Mouse (Mus musculus): Measurements from ENCODE around the gene Cep85l. TPM values are rescaled to one million over a fixed set of nuclear protein-coding genes. Genes with fewer than 3 reads are reported as not detected.

Gene Cep85l
- polyA plus RNA-seq, 1 experiment from 2014 or later, result 5.4 TPM

DNA sequence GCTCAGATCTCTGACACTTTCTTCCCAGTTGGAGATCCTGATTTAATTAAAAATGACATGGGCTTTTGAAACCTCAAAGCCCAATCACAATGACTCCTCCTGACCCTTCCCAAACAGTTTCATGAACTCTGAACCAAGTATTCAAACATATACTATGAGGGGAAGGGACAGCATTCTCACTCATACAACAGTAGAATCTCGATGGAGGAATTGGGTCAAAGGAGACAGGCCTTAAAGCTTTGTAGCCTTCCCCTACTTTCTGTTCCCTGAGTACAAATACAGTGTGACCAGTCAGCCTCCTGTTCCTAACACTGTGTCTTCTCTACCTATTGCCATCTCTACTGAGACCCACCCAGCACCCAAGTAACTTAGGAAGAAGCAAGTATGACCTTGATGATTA lies 117.7 kb downstream of the Cep85l start:
- Histone ChIP-seq H3K9ac (replicated peaks) (no peak overlapping the region), H3K4me1 (ENCODE audit: insufficient read depth) (no peaks in the 10 kb centered on the region), H3K9me3 (ENCODE audit: low read length) (no peaks in the 10 kb centered on the region), H3K27me3 (ENCODE audit: insufficient read depth, low read length) (no peaks in the 10 kb centered on the region), H3K27ac (ENCODE audit: low read depth) (no peak overlapping the region), H3K4me2 (ENCODE audit: low read depth, low read length) (no peak overlapping the region), H3K36me3 (replicated peaks; ENCODE audit: insufficient read depth, low read length) (no peaks in the 10 kb centered on the region), H3K4me3 (ENCODE audit: low read depth, low read length) (no peak overlapping the region)
- no peak for DNase-seq
- ATAC-seq, result no peak
- TF ChIP-seq EP300 (IDR thresholded peaks at IDR 0.05; ENCODE audit: low read depth), result no peak
- no peak for TF ChIP-seq CTCF (IDR thresholded peaks at IDR 0.05; ENCODE audit: low read depth)
- 59% methylated on average over 1 of the region's 1 CpGs for WGBS (ENCODE audit: insufficient replicate concordance)

DNA sequence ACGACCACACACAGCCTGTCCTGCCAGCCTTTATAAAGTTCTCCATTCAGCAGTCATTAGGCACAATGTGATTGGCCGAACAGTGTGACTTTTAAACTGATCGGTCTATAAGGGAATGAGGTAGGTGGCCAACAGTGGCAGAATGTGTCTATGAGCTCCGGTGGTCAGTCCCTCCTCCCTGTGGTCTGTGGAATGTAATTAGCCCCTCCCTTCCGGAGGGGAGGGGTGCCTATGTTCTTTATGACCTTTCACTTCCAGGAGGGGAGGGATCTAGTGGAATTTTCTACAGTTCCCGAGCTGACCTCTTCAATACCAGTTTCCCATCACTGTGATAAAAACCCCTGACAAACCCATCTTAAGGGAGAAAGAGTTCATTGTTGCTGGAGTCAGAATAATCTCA lies 144.4 kb downstream of the Cep85l start:
- no peak overlapping the region for H3K4me3 ChIP-seq (ENCODE audit: low read depth, low read length)
- WGBS (ENCODE audit: insufficient replicate concordance), result 68% methylated on average over 6 of the region's 6 CpGs
- H3K27ac ChIP-seq (ENCODE audit: low read depth), result no peak overlapping the region
- H3K4me2 ChIP-seq (ENCODE audit: low read depth, low read length), result no peak overlapping the region
- H3K9me3 ChIP-seq (ENCODE audit: low read length), result no peaks in the 10 kb centered on the region
- no peaks in the 10 kb centered on the region for H3K36me3 ChIP-seq (replicated peaks; ENCODE audit: insufficient read depth, low read length)
- no peaks in the 10 kb centered on the region for H3K4me1 ChIP-seq (ENCODE audit: insufficient read depth)
- no peaks in the 10 kb centered on the region for H3K27me3 ChIP-seq (ENCODE audit: insufficient read depth, low read length)
- no peak for DNase-seq
- ATAC-seq, result no peak
- TF ChIP-seq CTCF (IDR thresholded peaks at IDR 0.05; ENCODE audit: low read depth) (no peak), EP300 (IDR thresholded peaks at IDR 0.05; ENCODE audit: low read depth) (no peak)
- no peak overlapping the region for H3K9ac ChIP-seq (replicated peaks)

DNA sequence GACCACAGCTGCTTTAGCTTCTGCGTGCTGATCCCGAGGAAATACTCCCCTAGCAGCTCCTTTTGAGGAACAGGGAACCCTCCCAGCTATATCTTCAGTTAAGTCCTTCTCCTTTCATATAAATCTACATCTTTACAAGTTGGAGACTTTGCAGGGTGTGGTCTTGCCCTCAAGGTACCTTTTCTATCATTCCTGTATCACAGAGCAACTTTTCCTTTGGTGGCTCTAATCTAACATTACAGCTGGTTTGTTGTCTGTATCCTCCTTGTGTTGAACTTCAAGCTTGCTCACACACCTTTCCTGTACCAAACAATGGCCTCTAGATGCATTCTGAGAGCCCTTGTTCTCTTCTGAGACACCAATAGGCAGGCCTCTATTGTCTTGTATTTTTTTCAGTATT lies 145.1 kb downstream of the Cep85l start:
- TF ChIP-seq EP300 (IDR thresholded peaks at IDR 0.05; ENCODE audit: low read depth) (no peak), CTCF (IDR thresholded peaks at IDR 0.05; ENCODE audit: low read depth) (no peak)
- Histone ChIP-seq H3K27me3 (ENCODE audit: insufficient read depth, low read length) (no peaks in the 10 kb centered on the region), H3K4me2 (ENCODE audit: low read depth, low read length) (no peak overlapping the region), H3K9me3 (ENCODE audit: low read length) (no peaks in the 10 kb centered on the region), H3K4me1 (ENCODE audit: insufficient read depth) (no peaks in the 10 kb centered on the region), H3K9ac (replicated peaks) (no peak overlapping the region), H3K27ac (ENCODE audit: low read depth) (no peak overlapping the region), H3K36me3 (replicated peaks; ENCODE audit: insufficient read depth, low read length) (no peaks in the 10 kb centered on the region), H3K4me3 (ENCODE audit: low read depth, low read length) (no peak overlapping the region)
- no peak for DNase-seq
- WGBS (ENCODE audit: insufficient replicate concordance), result 71% methylated on average over 2 of the region's 2 CpGs
- no peak for ATAC-seq

DNA sequence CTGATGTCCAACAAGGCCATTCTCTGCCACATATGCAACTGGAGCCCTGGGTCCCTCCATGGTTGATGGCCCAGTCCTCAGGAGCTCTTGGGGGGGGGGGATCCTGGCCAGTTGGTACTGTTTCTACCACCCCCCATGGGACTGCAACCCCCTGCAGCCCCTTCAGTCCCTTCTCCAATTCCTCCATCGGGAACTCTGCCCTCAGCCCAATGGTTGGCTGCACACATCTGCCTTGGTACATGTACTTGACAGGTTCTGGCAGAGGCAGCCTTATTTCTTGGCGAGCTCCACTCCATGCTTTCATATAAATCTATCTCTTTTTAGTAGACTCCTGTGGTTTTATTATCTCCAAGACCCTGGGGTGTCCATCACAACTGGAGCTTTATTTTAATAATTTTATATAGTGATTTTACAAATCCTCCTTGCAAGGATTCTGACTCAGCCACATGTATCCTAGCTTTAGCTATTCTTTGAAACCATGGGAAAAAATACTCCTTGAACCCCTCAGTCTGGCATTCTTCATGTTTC lies 145.6 kb downstream of the Cep85l start:
- Histone ChIP-seq H3K9me3 (ENCODE audit: low read length) (no peaks in the 10 kb centered on the region), H3K4me3 (ENCODE audit: low read depth, low read length) (no peak overlapping the region), H3K9ac (replicated peaks) (no peak overlapping the region), H3K27ac (ENCODE audit: low read depth) (no peak overlapping the region), H3K27me3 (ENCODE audit: insufficient read depth, low read length) (no peaks in the 10 kb centered on the region), H3K4me2 (ENCODE audit: low read depth, low read length) (no peak overlapping the region), H3K4me1 (ENCODE audit: insufficient read depth) (no peaks in the 10 kb centered on the region), H3K36me3 (replicated peaks; ENCODE audit: insufficient read depth, low read length) (no peaks in the 10 kb centered on the region)
- DNase-seq (no peak), ATAC-seq (no peak)
- no peak for TF ChIP-seq EP300 (IDR thresholded peaks at IDR 0.05; ENCODE audit: low read depth)
- TF ChIP-seq CTCF (IDR thresholded peaks at IDR 0.05; ENCODE audit: low read depth), result no peak
- 73% methylated on average over 2 of the region's 2 CpGs for WGBS (ENCODE audit: insufficient replicate concordance)

DNA sequence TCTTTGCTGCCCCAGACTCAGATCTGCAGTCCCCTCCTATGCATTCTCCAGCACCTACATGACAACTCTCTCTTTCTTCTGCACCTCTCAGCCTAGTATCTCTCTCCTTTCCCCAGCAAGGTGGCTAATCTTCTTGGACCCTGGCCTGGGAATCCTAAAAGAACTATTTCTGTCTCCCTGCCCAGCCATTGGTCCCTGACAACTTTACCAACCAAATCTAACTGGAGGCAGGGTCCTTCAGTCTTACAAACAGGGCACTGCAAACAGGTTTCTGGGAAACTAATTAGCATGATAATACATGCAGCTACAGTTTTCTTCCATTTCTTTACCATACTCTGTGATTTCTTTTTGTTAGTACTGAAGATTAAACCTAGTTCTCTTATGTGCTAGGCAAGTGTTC lies 148.9 kb downstream of the Cep85l start:
- no peak overlapping the region for H3K27ac ChIP-seq (ENCODE audit: low read depth)
- H3K36me3 ChIP-seq (replicated peaks; ENCODE audit: insufficient read depth, low read length), result no peaks in the 10 kb centered on the region
- no peaks in the 10 kb centered on the region for H3K27me3 ChIP-seq (ENCODE audit: insufficient read depth, low read length)
- H3K4me1 ChIP-seq (ENCODE audit: insufficient read depth), result no peaks in the 10 kb centered on the region
- DNase-seq (no peak), ATAC-seq (no peak)
- no peak overlapping the region for H3K4me2 ChIP-seq (ENCODE audit: low read depth, low read length)
- H3K9me3 ChIP-seq (ENCODE audit: low read length), result no peaks in the 10 kb centered on the region
- H3K4me3 ChIP-seq (ENCODE audit: low read depth, low read length), result no peak overlapping the region
- H3K9ac ChIP-seq (replicated peaks), result no peak overlapping the region
- TF ChIP-seq EP300 (IDR thresholded peaks at IDR 0.05; ENCODE audit: low read depth), result no peak
- no peak for TF ChIP-seq CTCF (IDR thresholded peaks at IDR 0.05; ENCODE audit: low read depth)

DNA sequence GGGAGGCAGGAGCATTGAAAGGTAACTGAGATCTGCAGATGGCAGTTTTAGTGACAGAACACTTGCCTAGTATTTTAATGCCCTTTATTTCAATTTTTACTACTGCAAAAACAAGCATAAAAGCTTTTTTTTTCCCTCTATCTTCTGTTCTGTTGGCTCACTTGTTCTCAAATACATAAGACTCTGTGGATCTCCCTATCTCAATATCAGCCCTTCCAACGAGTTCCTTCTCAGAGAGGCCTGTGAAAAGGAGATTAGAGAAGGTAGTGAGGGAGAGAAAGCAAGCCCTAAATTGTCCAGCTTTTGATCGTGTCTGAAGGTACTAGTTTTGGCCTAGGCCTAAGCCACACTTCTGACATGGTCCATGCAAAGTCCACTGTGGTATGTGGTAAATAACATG lies 150.6 kb downstream of the Cep85l start:
- WGBS (ENCODE audit: insufficient replicate concordance), result 48% methylated on average over 2 of the region's 2 CpGs
- no peaks in the 10 kb centered on the region for H3K4me1 ChIP-seq (ENCODE audit: insufficient read depth)
- peak; percentile 92 for TF ChIP-seq EP300 (IDR thresholded peaks at IDR 0.05; ENCODE audit: low read depth)
- TF ChIP-seq CTCF (IDR thresholded peaks at IDR 0.05; ENCODE audit: low read depth), result no peak
- DNase-seq (no peak), ATAC-seq (peak; percentile 75)
- H3K9ac ChIP-seq (replicated peaks), result no peak overlapping the region
- no peak overlapping the region for H3K4me2 ChIP-seq (ENCODE audit: low read depth, low read length)
- no peaks in the 10 kb centered on the region for H3K9me3 ChIP-seq (ENCODE audit: low read length)
- no peaks in the 10 kb centered on the region for H3K27me3 ChIP-seq (ENCODE audit: insufficient read depth, low read length)
- no peak overlapping the region for H3K27ac ChIP-seq (ENCODE audit: low read depth)
- no peak overlapping the region for H3K4me3 ChIP-seq (ENCODE audit: low read depth, low read length)
- no peaks in the 10 kb centered on the region for H3K36me3 ChIP-seq (replicated peaks; ENCODE audit: insufficient read depth, low read length)

Other genes starting within 250 kb of the Cep85l start
- 0.22 and 0.40 TPM in 2 replicates for gene Pln, start 42.3 kb downstream of the Cep85l start, polyA plus RNA-seq (2015; fragmentation: Nextera tagmentation; extraction: Ambion mirVana)
- 49.7 and 51.8 TPM in 2 replicates for gene Asf1a, start 216.8 kb upstream of the Cep85l start, polyA plus RNA-seq (2015; fragmentation: Nextera tagmentation; extraction: Ambion mirVana)

Data from liver, postnatal 0 days (tissue).